Mouse (Mus musculus) brain, adult 2 months (tissue): ENCODE results near the gene Gm42957.
A peak's percentile ranks its signal among the peaks of the same experiment; 100 is the strongest.
"Not testable (repeated sequence)": the region's sequence is repeated elsewhere in the genome, so short reads cannot be mapped to it uniquely, and the experiment has no call there.

Experiments
- DNase-seq: peaks from one replicate; pipeline ENCODE4 v3.0.0; 2011; ENCODE audit warnings: low read depth, low spot score

Gene Gm42957

DNA sequence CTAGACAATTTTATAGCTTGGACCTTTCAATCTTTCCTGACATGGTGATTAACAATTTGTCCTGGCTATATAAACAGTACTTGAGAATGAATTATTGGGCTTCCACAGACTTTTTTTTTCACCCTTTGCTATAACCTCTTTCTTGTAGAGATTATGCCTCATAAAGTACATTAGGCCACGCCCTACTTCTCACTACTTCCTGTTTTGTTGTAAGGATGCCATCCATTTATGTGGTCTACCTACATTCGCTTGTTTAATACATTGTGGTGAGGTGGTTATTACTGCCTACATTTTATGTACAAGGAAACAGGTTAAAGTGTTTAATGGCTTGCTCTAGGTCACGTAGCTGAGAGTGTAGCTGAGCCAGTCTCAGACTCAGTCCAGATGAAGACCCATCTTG lies 39.9 kb downstream of the Gm42957 start:
- DNase-seq = no peak

DNA sequence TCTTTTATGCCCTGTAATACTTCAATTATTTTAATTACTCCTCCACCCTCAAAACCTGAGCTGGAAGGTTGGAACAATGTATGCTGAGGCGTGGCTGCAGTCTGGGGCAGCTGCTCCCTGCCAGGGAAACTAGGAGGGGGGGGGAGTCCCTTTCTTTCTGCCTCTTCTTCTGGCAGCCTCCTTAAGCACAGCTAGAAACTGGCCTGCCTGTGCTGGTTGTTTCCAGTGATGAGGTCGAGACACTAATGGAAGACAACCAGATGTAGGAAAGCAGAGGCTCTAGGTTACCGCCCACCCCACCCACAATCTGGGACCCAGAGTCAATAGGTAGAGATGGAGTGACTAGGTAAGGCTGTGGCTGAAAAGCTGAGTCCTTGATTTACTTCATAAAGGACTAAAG lies 40.4 kb downstream of the Gm42957 start:
- no peak for DNase-seq

DNA sequence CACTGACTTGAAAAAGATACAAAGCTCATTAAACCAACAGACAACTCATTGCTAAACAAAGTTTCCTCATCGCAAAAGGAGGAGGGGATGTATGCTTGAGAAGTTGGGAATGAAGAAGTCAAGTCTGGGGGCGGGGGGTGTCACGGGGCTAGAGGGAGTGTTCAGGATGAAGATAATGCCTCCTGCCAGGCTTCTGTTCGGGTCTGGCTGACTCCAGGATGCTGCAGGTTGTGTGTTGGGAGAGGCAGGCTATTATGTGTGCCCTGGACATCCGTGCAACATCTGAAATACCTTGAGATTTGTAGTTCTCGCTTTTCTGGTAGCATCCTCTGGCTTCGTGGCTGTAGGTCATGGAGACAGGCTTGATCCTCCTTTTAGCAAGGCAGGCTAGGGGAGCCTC lies 43.2 kb downstream of the Gm42957 start:
- DNase-seq = no peak

DNA sequence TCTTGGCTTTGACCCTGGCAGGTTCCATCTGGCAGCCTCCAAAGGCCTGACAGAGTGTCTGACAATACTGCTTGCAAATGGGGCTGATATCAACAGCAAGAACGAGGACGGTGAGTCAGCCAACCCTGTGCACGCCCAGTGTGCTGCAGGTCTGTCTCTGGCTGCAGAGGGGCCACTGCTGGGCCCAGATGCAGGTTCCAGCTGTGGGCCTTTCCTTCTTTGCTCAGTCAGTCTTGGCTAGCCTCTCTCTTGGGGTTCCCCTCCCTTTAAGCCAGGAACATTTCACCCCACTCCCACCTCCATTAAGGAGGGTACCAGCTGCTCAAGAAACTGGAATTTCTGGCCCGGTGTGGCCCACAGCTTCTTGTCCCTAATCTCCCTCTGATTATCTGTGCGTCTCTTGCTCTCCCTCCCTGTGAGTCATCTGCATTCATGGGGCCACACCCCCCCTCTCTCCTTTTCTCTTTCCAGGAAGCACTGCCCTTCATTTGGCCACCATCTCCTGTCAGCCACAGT lies 43.9 kb downstream of the Gm42957 start:
- no peak for DNase-seq

DNA sequence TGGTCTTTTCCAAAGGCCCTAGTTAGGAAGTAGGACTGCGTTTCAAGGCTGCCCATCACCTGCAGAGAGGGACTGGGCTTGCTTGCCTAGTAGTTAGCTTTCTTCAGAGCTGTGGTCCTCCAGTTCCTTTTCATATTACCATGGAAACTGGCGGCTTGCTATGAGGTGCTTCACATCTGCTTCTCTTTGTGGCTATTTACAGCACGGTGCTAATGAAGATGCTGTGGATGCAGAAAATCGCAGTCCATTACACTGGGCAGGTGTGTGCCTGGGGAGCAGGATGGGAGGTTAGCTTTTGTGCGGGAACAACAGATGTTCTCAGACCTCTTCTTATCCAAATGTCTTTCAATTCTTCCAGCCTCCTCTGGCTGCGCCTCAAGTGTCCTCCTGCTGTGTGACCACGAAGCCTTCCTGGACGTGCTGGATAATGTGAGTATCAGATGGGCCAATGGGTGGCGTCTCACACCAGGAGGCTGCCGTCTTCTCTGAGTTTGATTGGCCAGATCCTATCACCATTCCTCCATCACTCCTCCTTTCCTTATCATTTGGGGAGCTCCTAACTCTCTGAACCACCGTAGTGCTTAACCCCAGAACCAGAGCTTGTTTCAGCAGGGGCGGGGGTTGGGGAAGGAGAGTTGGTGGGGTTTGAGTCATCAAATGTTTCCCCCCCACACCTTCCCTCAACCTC lies 45.1 kb downstream of the Gm42957 start:
- DNase-seq = peak; percentile 41

DNA sequence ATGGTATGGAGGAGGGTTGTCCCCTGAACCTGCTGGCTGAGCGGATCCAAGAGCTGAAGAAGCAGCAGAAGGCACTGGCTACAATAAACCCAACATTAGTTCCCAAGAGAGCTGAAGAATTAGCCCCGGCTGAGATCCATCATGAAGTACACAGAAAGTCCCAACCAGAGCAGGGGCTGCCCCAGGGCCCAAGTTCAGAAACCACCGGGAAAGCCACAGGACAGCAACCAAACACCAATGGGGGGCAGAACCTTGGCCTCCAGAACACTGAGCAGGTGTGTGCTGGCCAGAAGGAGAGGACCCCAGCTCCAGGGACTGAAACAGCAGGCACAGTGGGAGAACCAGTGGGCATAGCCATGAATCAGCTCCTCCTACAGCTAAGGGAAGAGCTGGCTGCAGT lies 48.2 kb downstream of the Gm42957 start:
- DNase-seq = peak; percentile 38

DNA sequence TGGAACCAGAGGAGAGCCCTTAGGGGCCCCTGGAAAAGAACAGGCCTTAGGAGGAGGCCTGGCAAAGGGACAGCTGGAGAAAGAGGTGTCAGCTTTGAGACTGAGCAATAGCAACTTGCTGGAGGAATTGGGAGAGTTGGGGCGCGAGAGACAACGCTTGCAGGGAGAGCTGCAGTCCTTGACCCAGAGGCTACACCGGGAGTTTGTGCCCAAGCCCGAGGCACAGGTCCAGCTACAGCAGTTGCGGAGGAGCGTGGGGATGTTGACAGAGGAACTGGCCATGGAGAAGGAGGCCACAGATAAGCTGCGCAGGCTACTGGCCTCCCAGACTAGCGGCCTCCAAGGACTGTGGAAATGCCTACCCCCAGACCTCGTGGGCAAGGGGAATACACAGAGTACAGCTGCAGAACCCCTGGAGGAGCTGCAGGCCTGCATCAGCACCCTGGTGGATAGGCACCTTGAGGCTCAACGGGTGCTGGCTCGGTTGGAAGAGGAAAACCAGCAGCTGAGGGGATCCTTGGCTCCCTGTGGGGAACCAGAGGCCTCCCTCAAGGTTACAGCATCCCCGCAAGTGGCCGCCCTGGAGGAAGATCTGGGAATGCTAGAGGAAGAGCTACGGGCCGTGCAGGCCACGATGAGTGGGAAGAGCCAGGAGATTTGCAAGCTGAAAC lies 49.0 kb downstream of the Gm42957 start:
- DNase-seq = no peak

DNA sequence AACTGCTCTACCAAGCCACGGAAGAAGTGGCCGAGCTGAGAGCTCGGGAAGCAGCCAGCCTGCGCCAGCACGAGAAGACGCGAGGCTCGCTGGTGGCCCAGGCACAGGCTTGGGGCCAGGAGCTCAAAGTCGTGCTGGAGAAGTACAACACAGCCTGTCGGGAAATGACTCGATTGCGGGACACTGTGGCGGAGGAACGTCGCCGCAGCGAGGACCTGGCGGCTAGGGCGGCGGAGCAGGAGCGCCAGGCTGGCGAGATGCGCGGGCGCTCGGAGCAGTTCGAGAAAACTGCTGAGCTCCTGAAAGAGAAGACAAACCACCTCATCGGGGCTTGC lies 49.5 kb downstream of the Gm42957 start:
- no peak for DNase-seq

DNA sequence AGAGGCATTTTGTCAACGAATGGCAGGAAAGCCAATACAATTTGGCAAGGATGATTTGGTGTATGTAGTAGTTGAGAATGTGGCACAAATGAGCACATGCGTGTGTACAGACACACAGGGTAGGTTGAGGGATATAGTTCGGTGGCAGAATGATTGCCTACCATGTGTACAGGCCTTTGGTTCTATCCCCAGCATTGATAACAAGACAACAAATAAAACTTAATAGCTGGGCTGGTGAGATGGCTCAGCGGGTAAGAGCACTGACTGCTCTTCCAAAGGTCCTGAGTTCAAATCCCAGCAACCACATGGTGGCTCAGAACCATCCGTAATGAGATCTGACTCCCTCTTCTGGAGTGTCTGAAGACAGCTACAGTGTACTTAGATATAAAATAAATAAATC lies 50.8 kb downstream of the Gm42957 start:
- DNase-seq = not testable (repeated sequence)

DNA sequence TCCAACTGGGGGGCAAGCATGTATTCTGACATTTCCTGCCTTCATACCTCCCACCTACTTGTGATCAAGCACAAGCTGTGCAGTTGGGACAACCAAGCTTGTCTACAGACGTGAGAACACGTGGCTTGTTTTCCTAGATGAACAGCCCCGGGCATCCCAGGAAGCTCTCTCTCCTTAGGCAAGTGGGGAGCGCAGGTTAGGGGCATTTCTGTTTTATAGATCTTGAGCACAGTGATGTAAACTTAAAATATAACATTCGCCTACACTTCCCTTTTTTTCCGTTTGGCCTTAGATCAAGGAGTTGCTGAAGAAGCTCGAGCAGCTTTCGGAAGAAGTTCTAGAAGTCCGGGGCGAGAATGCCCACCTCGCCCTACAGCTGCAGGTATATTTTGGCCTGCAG lies 53.6 kb downstream of the Gm42957 start:
- DNase-seq = peak; percentile 32

DNA sequence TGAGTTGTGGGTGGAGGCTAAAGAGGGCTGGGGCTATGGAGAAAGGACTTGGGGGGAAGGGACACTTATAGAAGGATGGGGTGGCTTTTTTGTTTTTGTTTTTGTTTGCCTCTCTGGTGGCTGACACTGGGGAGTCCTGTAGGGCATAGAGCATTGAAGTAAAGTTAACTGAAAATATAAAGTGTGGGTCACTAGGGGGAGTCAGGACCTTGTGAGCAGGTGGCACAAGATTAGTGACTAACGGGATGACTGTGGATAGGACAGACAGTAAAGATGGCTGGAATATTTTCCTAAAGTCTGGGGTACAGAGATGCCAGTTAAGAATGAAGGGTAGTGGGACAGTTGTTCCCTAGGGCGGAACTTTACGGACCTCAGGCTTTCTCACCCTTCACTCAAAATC lies 55.0 kb downstream of the Gm42957 start:
- DNase-seq = no peak

DNA sequence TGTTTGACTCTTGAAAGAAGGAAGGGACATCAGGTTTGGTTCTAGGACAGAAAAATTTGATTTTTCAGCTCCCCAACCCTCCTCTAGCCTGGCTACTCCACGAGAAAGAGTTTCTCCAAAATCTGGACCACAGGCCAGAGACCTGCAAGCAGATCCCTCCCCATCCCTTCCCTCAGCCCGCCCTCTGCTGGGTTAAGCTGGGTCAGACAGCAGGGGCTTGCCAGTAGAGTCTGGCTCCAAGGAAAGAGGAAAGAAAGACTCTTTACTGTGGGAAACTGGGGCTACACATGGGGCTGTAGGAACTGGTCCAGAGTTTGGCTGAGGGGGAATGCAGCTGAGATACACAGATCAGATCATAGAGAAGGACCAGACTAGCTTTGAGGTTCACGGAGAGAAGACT lies 57.2 kb downstream of the Gm42957 start:
- no peak for DNase-seq

DNA sequence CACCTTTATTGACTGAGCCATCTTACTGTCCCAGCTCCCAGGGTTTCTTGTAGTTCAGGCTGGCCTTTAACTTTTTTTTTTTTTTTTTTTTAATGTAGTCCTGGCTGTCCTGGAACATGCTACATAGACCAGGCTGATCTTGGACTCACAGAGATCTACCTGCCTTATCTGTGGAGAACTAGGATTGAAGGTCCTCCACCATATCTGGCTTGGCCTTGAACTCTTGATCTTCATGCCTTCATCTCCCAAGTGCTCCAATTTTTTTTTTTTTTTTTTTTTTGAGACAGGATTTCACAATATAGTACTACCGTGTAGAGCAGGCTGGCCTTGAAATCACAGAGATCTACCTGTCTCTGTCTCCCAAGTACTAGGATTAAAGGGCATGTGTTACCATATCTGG lies 58.3 kb downstream of the Gm42957 start:
- no peak for DNase-seq

DNA sequence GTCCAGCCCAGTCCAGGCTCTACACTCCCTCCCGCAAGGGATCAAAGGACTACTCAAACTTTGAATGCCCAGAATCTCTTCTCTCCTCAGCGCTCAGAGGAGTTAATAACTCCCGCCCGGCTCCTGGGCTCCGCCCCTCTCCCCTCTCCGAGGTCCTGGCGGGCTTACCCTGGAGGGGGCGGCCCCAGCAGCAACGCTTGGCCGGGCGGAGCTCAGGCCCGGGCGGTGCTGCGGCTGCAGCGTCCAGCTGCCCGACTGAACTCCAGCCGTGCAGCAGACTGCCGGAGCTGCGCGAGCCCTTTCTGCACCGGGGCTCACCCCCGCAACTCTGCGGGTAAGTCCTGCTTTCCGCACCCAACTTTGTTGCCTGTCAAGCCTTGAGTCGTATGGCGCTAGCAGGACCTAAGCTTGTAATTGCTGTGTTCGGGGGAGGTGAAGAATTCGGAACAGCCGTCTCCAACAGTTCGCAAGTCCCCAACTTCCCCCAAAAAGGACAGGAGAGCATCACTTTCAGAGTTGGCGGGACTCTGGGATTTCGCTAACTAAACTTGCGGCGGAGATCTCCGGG lies 61.0 kb downstream of the Gm42957 start, which contains the start of gene Pias3:
TSS of gene Pias3 (plus strand) at position 187 of the 568 bp plus-strand sequence.
- peak; percentile 67 for DNase-seq

DNA sequence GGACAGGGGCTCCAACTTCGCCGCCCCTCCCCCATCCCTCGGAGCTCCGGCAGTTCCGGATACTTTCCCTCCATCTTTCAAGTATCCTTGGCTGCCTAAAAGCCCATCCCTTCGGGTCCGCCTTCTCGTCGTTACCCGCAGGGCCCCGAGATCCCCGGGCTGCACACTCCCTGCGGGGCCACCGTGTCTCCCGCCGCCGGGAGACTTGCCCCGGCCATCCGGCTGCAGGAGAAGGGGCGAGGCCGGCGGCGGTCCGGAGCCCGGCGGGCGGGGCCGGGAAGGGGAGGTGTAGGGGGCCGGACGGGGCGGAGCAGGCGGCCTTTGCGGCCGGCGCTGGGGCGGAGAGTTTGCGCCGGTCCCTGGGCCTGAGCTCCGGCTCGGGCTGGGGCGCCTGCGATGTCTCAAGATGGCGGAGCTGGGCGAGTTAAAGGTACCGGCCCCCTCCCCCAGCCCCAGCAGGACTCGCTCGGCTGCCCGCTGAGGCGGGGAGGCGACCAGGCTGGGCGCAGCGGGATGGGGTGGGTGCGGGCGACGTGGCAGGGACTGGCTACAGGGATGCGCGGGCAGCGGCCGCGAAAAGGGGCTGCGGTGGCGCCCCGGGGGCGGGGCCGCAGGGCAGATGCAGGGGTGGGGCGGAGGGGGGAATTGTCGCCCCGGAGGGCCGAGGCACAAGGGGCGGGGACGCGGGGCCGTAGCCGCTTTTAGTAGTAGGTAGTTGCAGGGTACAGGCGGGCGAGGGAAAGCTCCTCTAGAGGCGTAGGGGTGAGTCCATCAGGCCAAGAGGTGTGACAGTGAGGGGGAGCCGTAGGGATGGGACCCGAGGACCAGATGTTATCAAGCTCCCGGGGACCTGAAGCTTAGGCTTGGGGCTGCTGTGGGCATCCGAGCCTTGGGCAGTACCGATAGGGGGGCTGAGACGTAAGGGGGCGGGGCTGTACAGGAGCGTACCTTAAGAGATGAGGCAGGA lies 61.8 kb downstream of the Gm42957 start:
- DNase-seq = peak; percentile 93

DNA sequence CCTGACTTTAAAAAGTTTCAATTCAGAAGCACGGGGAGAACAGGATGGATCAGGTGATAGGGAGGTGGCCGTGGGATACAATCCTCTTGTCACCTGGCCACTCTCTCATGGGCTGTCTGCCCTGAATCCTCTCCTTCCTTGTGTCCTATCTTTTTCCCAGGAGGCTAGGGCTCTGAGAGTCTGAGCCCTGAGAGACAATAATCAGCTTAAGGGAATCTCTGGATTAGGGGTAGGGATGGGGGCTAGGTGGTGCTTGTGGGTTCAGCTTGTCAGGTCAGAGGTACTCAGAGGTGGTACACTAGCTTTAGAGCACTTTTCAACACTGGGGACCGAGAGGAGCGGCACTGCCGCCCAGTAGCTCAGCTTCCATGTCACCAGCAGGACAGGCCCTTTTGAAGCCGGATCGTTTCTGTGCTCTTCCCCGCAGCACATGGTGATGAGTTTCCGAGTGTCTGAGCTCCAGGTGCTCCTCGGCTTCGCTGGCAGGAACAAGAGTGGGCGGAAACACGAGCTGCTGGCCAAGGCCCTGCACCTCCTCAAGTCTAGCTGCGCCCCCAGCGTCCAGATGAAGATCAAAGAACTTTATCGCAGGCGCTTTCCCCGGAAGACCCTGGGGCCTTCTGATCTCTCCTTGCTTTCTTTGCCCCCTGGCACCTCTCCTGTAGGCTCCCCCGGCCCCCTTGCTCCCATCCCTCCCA lies 63.9 kb downstream of the Gm42957 start:
- peak; percentile 80 for DNase-seq

DNA sequence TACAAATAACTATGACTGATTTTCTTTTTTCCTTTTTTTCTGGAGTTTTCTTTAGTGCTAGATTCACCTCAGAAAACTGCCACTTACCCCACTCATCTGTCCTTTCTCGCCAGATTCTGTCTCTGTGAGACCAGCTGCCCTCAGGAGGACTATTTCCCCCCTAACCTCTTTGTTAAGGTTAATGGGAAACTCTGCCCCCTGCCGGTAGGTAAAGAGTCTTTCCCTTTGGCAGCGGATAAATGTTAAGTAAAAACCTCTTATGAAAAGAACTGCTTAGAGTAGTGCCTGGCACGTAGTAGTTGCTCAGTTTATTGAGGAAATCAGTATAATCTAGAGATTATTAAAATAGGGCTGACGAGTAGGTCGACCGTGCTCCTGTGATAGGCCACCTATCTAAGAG lies 65.1 kb downstream of the Gm42957 start:
- DNase-seq = peak; percentile 42

DNA sequence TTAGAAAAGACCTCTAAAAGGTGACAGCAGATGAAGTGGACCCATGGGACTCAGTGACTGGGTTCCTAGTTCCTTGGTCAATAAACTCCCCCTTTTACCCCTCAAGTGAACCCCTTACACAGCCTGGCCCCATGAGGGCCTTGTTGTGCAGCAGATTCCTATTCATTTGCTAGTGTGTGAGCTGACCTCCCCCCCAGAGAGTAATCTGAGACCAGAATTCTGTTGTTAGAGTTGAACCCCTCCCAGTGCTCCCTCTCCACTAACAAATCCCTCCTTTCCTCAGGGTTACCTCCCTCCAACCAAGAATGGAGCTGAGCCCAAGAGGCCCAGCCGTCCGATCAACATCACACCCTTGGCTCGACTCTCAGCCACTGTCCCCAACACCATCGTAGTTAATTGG lies 65.7 kb downstream of the Gm42957 start:
- no peak for DNase-seq
